Mouse (Mus musculus): ENCODE measurements around the gene Klk4. TPM values are rescaled to one million over a fixed set of nuclear protein-coding genes. Genes with fewer than 3 reads are reported as not detected.

Gene Klk4
- polyA plus RNA-seq (2016; fragmentation: Nextera tagmentation; extraction: Ambion mirVana) = not detected in 2 replicates

DNA sequence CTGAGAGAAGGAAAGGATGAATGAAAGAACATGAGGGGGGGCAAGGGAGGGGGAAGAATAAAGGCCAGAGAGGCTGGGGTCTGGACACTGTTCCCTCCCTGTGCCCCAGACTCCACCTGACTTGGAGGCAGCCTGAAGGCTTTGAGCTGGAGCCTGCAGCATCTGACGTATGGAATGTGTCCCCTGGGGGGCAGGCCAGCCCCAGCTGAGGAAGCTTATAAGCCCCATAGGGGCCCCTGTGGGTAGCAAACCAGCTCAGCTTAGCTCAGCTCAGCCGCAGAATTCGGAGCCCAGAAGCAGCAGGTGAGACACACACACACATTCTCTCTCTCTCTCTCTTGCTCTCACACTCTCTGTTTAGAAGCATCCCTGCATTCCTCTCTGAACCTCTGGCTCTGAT is at the start of gene Klk4:
Gene Klk4, plus strand, starts transcription at position 249 of the 400 bp plus-strand sequence.
- H3K9me3 ChIP-seq = no peaks in the 10 kb centered on the region
- H3K4me3 ChIP-seq (replicated peaks) = no peak within 1 kb of the TSS
- peaks cover 6% of the 10 kb centered on the region; the same call in 1 of the 2 replicates for H3K27me3 ChIP-seq
- no peak within 1 kb of the TSS for H3K4me2 ChIP-seq
- H3K9ac ChIP-seq = no peak within 1 kb of the TSS
- H3K4me1 ChIP-seq = 0 out of 2 replicates have a peak, but pooled peaks cover 3% of the 10 kb centered on the region
- no peaks in the 10 kb centered on the region for H3K36me3 ChIP-seq (replicated peaks)
- ATAC-seq (ENCODE audit: low FRiP score) = no peak
- WGBS = 4% methylated on average over 3 of the region's 3 CpGs
- H3K27ac ChIP-seq = no peak within 1 kb of the TSS

- WGBS = 54% methylated on average over 2 of the region's 3 CpGs
- Histone ChIP-seq H3K4me3 (replicated peaks) (no peak within 1 kb of the TSS), H3K36me3 (replicated peaks) (no peaks in the 10 kb centered on the region), H3K9me3 (no peaks in the 10 kb centered on the region), H3K4me2 (no peak within 1 kb of the TSS), H3K27ac (no peak within 1 kb of the TSS), H3K4me1 (no peaks in the 10 kb centered on the region), H3K9ac (no peak within 1 kb of the TSS), H3K27me3 (no peaks in the 10 kb centered on the region)
- ATAC-seq (ENCODE audit: low FRiP score) = no peak
These were observed 39.3 kb upstream of the Klk4 start, which contains the start of gene Klk5 for GRCm38 (mm10) chr7:43841701-43842100. Gene Klk5 (plus strand): TSS chr7:43841971.

DNA sequence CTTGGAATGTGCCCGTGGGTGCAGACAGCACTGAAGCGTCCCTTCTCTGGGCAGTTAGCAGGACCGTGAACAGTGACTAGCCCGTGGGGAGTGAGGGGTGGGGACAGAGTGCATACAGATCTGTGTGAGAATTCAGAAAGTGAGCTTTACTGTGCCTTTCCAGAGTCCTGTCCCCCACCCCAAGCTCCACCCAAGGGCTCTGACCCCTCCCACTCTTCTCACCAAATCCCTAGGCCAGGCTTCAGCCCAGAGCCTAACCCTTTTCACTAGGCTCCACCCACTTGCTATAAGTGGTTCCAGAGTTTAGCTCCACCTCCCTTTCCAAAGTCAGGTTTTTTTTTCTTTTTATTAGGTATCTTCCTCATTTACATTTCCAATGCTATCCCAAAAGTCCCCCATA is 37.2 kb upstream of the Klk4 start:
- no peak overlapping the region for H3K27ac ChIP-seq
- no peak overlapping the region for H3K4me3 ChIP-seq (replicated peaks)
- ATAC-seq (ENCODE audit: low FRiP score) = no peak
- no peaks in the 10 kb centered on the region for H3K9me3 ChIP-seq
- no peak overlapping the region for H3K9ac ChIP-seq
- WGBS = 88% methylated on average over 4 of the region's 4 CpGs
- H3K27me3 ChIP-seq = no peaks in the 10 kb centered on the region
- no peak overlapping the region for H3K4me2 ChIP-seq
- no peaks in the 10 kb centered on the region for H3K4me1 ChIP-seq
- H3K36me3 ChIP-seq (replicated peaks) = no peaks in the 10 kb centered on the region

GRCm38 (mm10) chr7:43851616-43852015 is 29.3 kb upstream of the Klk4 start:
- H3K9ac ChIP-seq = no peak overlapping the region
- WGBS = 92% methylated on average over 6 of the region's 6 CpGs
- ATAC-seq (ENCODE audit: low FRiP score) = no peak

DNA sequence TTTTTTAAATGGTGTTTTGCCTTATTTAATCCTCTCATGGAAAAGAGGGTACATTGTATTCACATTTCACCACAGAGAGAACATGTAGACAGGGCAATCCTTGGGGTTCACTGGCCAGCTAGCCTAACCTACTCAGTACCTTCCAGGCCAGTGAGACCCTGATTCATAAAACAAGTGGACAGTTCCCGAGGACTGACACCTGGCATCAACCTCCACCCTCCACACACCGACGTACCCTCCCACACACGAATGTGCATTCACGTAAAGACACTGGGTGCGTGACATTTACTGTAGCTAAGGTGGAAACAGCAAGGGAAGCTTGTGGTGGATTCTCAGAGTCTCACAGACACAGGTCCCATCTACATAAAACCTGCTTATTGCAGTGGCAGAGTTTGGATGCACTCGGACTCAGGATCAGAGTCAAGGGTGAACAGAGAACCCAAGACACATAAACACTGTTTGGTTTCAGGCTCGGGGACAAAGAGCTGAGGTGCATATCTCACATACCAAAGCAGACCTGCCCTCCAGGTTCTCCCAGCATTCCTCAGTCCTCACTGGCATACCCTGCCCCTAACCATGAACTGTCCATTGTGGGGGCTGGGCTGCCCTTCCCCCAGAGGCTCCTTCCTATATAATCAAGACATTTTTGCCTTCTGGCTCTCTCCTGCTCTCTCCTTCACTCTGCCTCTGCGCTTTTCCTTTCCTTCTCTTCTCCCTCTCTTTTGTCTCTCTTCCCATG is 26.1 kb upstream of the Klk4 start:
- Histone ChIP-seq H3K27ac (no peak overlapping the region), H3K36me3 (replicated peaks) (no peaks in the 10 kb centered on the region), H3K9me3 (peaks cover 5% of the 10 kb centered on the region; the same call in 1 of the 2 replicates), H3K9ac (no peak overlapping the region), H3K4me1 (no peaks in the 10 kb centered on the region), H3K27me3 (no peaks in the 10 kb centered on the region), H3K4me2 (no peak overlapping the region), H3K4me3 (replicated peaks) (no peak overlapping the region)
- ATAC-seq (ENCODE audit: low FRiP score) = no peak
- 85% methylated on average over 9 of the region's 9 CpGs for WGBS

More at GRCm38 (mm10) chr7:43851616-43852015, 29.3 kb upstream of the Klk4 start:
- H3K9me3 ChIP-seq = peaks cover 5% of the 10 kb centered on the region; the same call in 1 of the 2 replicates
- H3K4me3 ChIP-seq (replicated peaks) = no peak overlapping the region
- no peaks in the 10 kb centered on the region for H3K27me3 ChIP-seq
- no peak overlapping the region for H3K4me2 ChIP-seq
- no peak overlapping the region for H3K27ac ChIP-seq
- no peaks in the 10 kb centered on the region for H3K4me1 ChIP-seq
- H3K36me3 ChIP-seq (replicated peaks) = no peaks in the 10 kb centered on the region

DNA sequence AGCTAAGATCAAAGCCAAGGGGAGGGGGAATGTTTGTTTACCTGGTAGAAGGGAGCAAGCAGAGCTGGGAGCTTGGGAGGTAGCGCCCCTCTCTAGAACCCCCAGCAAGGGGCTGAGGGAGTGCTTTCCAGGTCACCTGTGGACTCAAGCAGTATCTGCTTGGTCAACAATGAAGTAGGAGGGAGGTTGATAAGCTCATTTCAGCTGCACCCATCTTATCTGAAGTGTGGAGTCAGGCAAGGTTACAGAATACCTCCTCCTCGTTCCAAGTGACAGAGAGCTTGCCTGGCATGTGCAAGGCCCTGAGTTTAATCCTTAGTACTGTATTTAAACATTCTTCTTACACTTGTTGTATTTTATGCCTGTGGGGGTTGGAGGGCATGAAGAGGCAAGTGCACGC is 25.3 kb upstream of the Klk4 start:
- Histone ChIP-seq H3K4me1 (no peaks in the 10 kb centered on the region), H3K4me3 (replicated peaks) (no peak overlapping the region), H3K4me2 (no peak overlapping the region), H3K27ac (no peak overlapping the region), H3K9me3 (peaks cover 5% of the 10 kb centered on the region; the same call in 1 of the 2 replicates), H3K36me3 (replicated peaks) (no peaks in the 10 kb centered on the region), H3K9ac (no peak overlapping the region), H3K27me3 (no peaks in the 10 kb centered on the region)
- no peak for ATAC-seq (ENCODE audit: low FRiP score)
- 77% methylated on average over 3 of the region's 3 CpGs for WGBS

- no peak for ATAC-seq (ENCODE audit: low FRiP score)
- H3K4me1 ChIP-seq = no peaks in the 10 kb centered on the region
- peaks cover 4% of the 10 kb centered on the region; the same call in 1 of the 2 replicates for H3K9me3 ChIP-seq
- H3K9ac ChIP-seq = no peak overlapping the region
- no peaks in the 10 kb centered on the region for H3K36me3 ChIP-seq (replicated peaks)
- no peak overlapping the region for H3K4me3 ChIP-seq (replicated peaks)
- no peak overlapping the region for H3K4me2 ChIP-seq
- 81% methylated on average over 7 of the region's 7 CpGs for WGBS
- H3K27me3 ChIP-seq = no peaks in the 10 kb centered on the region
- no peak overlapping the region for H3K27ac ChIP-seq
These were observed 24.7 kb upstream of the Klk4 start for GRCm38 (mm10) chr7:43856307-43856706.

GRCm38 (mm10) chr7:43857501-43857900 is 23.5 kb upstream of the Klk4 start:
- 92% methylated on average over 12 of the region's 12 CpGs for WGBS
- Histone ChIP-seq H3K27me3 (no peaks in the 10 kb centered on the region), H3K27ac (no peak overlapping the region), H3K4me1 (no peaks in the 10 kb centered on the region), H3K9me3 (no peaks in the 10 kb centered on the region), H3K4me2 (no peak overlapping the region), H3K36me3 (replicated peaks) (no peaks in the 10 kb centered on the region), H3K9ac (no peak overlapping the region), H3K4me3 (replicated peaks) (no peak overlapping the region)
- no peak for ATAC-seq (ENCODE audit: low FRiP score)

DNA sequence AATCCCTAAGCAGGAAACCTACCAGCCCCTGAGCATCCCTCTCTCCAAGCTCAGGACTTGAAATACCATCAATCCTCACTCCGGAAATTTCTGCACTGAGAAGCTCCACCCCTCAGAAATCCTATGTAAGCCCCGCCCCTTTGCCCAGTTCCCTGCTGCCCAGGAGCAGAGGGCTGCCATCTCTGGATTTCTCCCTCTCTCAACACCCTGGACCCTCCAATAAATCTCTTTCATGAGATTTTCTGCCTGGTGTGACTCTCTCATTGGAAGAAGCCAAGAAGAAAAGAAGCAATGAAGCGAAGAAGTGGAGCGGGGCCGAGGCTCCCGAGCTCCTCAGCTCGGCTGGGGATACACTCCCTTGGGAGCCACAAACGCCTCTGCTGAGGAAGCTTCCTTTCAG is 20.5 kb upstream of the Klk4 start:
- no peak overlapping the region for H3K27ac ChIP-seq
- WGBS = 41% methylated on average over 8 of the region's 8 CpGs
- no peak overlapping the region for H3K4me2 ChIP-seq
- no peak for ATAC-seq (ENCODE audit: low FRiP score)
- no peak overlapping the region for H3K9ac ChIP-seq
- no peaks in the 10 kb centered on the region for H3K4me1 ChIP-seq
- no peaks in the 10 kb centered on the region for H3K36me3 ChIP-seq (replicated peaks)
- H3K9me3 ChIP-seq = no peaks in the 10 kb centered on the region
- H3K27me3 ChIP-seq = no peaks in the 10 kb centered on the region
- H3K4me3 ChIP-seq (replicated peaks) = no peak overlapping the region

DNA sequence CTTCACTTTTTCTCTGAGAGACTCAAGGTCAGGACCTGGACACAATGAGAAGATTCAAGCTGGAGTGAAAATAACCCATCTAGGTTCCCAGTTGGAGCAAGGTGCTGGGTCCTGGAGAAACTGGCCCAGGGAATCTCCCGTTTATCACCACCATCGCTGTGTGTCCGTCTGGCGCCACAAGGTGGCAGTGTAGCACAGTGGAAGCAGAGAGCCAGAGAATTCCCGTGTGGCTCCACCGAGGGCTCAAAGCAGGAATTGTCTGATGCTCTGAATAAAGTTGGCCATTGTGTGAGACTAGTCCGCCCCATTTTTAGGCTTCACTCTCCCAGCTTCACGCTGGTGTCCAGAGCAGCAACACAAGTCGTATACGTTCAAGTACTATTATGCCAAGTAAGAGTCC is 7.7 kb upstream of the Klk4 start:
- no peak for ATAC-seq (ENCODE audit: low FRiP score)
- Histone ChIP-seq H3K36me3 (replicated peaks) (no peaks in the 10 kb centered on the region), H3K27me3 (no peaks in the 10 kb centered on the region), H3K4me3 (replicated peaks) (no peak overlapping the region), H3K27ac (no peak overlapping the region), H3K9ac (no peak overlapping the region), H3K4me1 (no peaks in the 10 kb centered on the region), H3K4me2 (no peak overlapping the region), H3K9me3 (no peaks in the 10 kb centered on the region)
- 3% methylated on average over 10 of the region's 10 CpGs for whole genome bisulfite sequencing

- H3K27ac ChIP-seq = no peak overlapping the region
- ATAC-seq (ENCODE audit: low FRiP score) = no peak
- H3K9ac ChIP-seq = no peak overlapping the region
- H3K9me3 ChIP-seq = no peaks in the 10 kb centered on the region
- H3K4me3 ChIP-seq (replicated peaks) = no peak overlapping the region
- 70% methylated on average over 3 of the region's 3 CpGs for WGBS
- no peak overlapping the region for H3K4me2 ChIP-seq
- H3K4me1 ChIP-seq = no peaks in the 10 kb centered on the region
- no peaks in the 10 kb centered on the region for H3K36me3 ChIP-seq (replicated peaks)
- H3K27me3 ChIP-seq = no peaks in the 10 kb centered on the region
These were observed 7.3 kb upstream of the Klk4 start for GRCm38 (mm10) chr7:43873674-43874073.

- Histone ChIP-seq H3K9ac (no peak overlapping the region), H3K4me3 (replicated peaks) (no peak overlapping the region), H3K27ac (no peak overlapping the region), H3K4me1 (no peaks in the 10 kb centered on the region), H3K36me3 (replicated peaks) (no peaks in the 10 kb centered on the region), H3K27me3 (no peaks in the 10 kb centered on the region), H3K4me2 (no peak overlapping the region), H3K9me3 (no peaks in the 10 kb centered on the region)
- WGBS = 78% methylated on average over 6 of the region's 6 CpGs
- ATAC-seq (ENCODE audit: low FRiP score) = no peak
These were observed 6.0 kb upstream of the Klk4 start for GRCm38 (mm10) chr7:43874868-43875375.

GRCm38 (mm10) chr7:43876444-43876843 is 4.5 kb upstream of the Klk4 start:
- no peaks in the 10 kb centered on the region for H3K9me3 ChIP-seq
- H3K4me2 ChIP-seq = no peak overlapping the region
- 0 out of 2 replicates have a peak, but pooled peaks cover 3% of the 10 kb centered on the region for H3K4me1 ChIP-seq
- WGBS = 79% methylated on average over 4 of the region's 4 CpGs
- no peak overlapping the region for H3K27ac ChIP-seq
- H3K36me3 ChIP-seq (replicated peaks) = no peaks in the 10 kb centered on the region
- 0 out of 2 replicates have a peak, but pooled peaks cover 2% of the 10 kb centered on the region for H3K27me3 ChIP-seq
- H3K9ac ChIP-seq = no peak overlapping the region
- H3K4me3 ChIP-seq (replicated peaks) = no peak overlapping the region
- no peak for ATAC-seq (ENCODE audit: low FRiP score)

Data from forebrain, embryonic 12.5 days (tissue).